Mouse (Mus musculus) embryonic facial prominence, embryonic 10.5 days (tissue): ENCODE results near the gene Ccn5. TPM values are rescaled to one million over a fixed set of nuclear protein-coding genes. Genes with fewer than 3 reads are reported as not detected.

Experiments
- polyA plus RNA-seq: library from polyadenylated mRNA; unstranded; fragments of >200 nt; fragmentation: Nextera tagmentation; extraction: Ambion mirVana; gene quantifications from 2 replicates; pipeline ENCODE4 v1.2.1, GENCODE M21; 2016

The Ccn5 gene
- polyA plus RNA-seq, 1 experiment from 2014 or later: 0.25 TPM

Other genes with a start within 250 kb of the Ccn5 start
- 31.3 and 33.4 TPM in 2 replicates for gene Ttpal, start 218.5 kb upstream of the Ccn5 start, polyA plus RNA-seq
- 21.9 and 22.1 TPM in 2 replicates for gene Serinc3, start 175.7 kb upstream of the Ccn5 start, polyA plus RNA-seq
- 189 and 194 TPM in 2 replicates for gene Pkig, start 162.5 kb upstream of the Ccn5 start, polyA plus RNA-seq
- 9.7 and 11.1 TPM in 2 replicates for gene Ada, start 70.6 kb upstream of the Ccn5 start, polyA plus RNA-seq
- not detected in 2 replicates for gene Kcnk15, start 32.8 kb downstream of the Ccn5 start, polyA plus RNA-seq
- gene Rims4, start 97.8 kb downstream of the Ccn5 start, polyA plus RNA-seq: 0.31 and 0.65 TPM in 2 replicates
- 326 and 327 TPM in 2 replicates for gene Ywhab, start 174.1 kb downstream of the Ccn5 start, polyA plus RNA-seq
- gene Pabpc1l, start 204.6 kb downstream of the Ccn5 start, polyA plus RNA-seq: 1.6 and 1.9 TPM in 2 replicates
- gene Stk4, start 249.5 kb downstream of the Ccn5 start, polyA plus RNA-seq: 33.1 and 34.8 TPM in 2 replicates